Mouse (Mus musculus): Measurements from ENCODE around the gene Hist1h2af.

Hist1h2af gene

DNA sequence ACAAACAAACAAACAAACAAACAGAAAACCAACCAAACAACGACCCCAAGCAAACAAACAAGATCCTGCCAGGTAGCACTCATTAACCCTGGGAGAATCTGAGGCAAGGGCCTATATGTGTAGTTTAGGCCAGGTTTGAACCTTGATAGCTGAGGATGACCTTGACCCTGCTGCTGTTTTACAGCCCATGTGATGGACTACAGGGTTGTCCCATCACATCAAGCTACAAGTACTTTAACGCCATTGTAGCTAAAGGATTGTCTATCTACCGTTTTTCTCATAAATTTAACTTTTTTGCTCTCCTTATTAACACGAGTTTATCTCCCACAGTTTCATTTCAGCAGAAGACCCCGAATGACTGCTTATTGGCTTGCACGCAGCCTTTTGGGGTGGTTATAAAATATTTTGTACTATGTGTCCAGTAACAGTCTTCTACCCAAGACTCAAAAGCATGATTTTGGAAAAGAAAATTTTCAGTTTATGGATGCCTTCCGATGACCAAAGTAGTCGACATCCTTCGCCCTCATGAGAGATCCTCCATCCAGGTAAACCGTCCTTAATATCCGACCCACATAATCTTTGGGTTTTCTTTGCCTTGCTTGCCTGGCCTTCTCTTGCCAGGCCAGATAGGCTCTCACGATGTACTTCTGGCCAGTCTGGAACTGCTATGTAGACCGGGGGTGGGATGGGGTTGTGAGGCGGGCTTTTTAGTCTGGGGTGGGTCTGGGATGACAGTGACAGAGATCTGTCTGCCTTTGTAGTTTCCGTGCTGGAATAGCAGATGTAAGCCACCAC, 17.7 kb upstream of the Hist1h2af start:
- no peak for DNase-seq

DNA sequence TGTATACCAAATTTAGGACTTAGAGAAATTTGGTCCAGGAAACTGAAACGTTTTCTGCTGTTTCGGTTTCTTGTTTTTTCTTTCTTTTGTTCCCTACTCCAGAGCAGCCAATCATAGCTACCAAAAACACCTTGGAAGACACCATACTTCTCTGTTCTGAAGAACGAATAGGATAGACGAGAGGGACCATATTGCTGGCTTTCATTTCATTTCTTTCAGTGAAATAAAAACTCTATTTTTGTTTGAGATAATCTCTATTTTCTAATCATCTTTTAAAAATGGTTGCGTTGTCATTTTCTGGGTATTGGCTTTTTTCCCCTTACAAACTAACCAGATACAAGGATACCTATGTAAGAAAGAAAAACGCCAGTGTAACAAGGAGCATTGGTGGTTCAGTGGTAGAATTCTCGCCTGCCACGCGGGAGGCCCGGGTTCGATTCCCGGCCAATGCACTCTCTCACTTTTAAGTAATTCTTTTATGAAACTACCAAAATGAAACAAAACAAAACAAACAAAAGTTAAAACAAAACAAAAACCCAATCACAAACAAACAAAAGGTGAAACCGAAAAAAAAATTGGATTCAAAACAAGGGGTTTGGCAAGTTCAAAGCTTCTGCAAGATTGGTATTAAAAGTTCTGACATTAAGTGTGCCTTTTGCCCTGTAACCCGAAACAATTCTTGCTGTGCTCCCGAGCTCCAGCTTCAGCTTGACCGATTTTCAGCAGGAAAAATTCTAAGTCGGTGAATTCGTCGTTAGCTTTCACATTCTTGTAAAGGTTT, 16.7 kb upstream of the Hist1h2af start:
- DNase-seq: peak; percentile 87 to 90

DNA sequence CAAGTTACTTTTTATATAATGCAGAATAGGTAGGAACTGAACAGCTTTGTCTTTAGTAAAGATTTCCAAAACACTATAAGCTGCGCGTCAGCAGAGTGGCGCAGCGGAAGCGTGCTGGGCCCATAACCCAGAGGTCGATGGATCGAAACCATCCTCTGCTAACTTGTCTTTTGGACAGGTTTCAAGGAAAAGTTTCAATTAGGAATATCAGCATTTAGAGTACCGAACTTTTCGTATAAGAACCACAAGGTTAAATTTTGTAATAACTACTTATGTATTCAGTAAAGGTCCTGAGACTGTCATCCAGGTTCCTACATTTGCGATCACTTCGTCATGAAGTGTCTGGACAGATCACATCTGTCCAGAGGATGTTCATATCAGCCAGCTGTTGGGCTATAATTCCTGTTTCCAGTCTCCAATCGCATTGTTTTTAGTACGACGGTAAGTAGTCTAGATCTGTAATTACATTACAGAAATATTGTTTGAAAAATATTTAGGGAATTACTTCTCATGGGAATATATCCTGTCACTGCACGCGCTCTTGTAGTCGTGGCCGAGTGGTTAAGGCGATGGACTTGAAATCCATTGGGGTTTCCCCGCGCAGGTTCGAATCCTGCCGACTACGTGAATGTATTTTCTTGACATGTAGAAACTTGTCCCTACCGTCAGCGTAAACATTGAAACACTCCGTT, 16.0 kb upstream of the Hist1h2af start:
- DNase-seq: peak; percentile 91 to 93

DNA sequence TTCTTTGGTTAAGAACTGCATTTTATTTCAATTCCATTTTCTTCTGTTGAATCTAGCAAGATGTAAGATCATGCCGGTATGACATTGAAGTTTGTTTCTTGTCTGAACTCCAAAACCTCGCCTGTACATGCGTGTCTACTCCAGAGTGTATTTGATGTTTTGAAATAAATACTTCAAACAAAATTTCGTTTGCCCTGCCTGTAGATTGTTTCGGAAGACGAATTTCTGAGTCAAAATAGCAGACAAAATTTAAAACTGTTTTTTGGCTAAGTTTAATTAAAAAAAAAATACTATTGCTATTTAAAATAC, 15.5 kb upstream of the Hist1h2af start:
- no peak for DNase-seq

DNA sequence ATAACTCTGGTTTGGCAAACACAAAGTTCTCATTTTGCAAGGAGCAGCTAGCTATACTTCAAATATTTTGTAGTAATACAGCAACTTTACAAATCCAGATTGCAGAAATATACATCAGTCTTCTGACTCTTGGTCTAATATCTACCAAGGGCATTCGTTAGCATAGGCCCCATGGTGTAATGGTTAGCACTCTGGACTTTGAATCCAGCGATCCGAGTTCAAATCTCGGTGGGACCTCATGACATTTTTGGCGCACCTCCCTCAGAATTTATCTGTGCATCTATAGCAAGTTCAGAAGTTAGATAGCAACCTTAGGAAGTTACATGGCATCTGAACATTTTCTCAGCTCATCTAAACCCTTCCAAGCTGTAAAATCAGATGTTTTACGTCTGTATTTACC, 14.8 kb upstream of the Hist1h2af start:
- peak; percentile 87 to 88 for DNase-seq

DNA sequence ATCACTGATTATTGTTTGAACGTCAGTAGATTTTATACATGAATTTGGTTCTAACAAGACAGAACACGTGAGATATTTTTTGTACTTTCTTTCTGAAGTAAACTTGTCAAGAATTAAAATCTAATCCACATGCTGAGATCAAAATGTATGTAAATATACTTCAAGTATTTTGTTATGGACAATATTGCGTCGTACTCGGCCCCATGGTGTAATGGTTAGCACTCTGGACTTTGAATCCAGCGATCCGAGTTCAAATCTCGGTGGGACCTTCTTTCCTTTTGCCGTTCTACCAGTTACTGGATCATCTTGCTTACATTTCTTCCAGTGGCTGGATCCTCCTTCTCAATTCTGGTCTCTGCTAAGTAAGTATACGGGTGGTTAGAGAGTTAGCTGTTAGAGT, 14.3 kb upstream of the Hist1h2af start:
- peak; percentile 82 to 83 for DNase-seq

DNA sequence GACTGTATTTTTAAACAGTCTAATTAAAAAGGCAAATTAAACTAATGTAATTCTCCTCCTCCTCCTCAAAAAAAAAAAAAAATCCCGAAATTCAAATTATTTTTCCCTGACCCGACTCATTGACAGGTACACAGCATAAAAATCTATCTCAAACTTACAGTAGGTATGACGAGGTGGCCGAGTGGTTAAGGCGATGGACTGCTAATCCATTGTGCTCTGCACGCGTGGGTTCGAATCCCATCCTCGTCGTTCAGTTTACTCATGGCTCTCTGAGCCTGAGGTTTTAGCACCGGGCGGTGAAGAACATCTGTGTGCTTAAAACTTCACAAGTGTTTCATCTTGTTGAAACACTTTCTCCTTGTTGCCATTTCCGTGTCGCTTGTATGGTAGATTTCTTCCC, 12.0 kb upstream of the Hist1h2af start:
- peak; percentile 78 to 86 for DNase-seq

DNA sequence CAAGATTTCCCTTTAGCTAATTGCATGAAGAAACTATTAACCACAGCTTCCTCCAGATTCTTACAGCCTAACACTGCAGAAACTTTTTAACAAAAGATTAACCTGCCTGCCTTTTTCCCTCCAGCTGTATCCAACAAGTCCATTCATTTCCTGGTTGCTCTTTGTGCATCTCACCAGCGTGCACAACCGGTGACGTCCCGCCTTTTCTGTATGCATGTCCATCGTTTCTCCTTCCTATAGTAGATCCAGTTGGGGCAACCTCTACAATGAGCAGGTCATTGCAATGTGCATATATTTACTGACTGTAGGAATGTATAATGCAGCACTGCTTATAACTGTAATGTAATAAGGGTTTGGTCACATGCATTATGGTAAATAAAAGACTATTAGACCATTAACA, 9.7 kb upstream of the Hist1h2af start:
- no peak for DNase-seq

DNA sequence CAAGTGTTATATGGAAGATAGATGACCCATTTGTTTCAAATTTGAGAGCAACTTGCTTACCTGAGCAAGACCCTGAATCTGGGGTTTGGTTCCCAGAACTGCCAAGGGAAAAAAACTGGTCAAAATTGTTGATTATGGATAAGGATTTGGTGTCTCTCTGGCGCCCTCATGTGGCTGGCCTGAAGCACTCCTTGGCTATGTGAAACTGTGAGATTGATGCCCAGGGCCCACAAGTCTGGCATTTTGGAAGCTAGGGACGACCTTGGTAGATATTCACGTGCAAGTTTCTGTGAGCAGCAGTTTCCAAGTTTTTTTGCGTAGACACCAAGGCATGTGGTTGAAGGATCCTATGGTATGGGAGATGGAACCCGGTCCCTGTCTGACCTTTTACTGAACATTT, 9.1 kb upstream of the Hist1h2af start:
- peak; percentile 85 for DNase-seq

DNA sequence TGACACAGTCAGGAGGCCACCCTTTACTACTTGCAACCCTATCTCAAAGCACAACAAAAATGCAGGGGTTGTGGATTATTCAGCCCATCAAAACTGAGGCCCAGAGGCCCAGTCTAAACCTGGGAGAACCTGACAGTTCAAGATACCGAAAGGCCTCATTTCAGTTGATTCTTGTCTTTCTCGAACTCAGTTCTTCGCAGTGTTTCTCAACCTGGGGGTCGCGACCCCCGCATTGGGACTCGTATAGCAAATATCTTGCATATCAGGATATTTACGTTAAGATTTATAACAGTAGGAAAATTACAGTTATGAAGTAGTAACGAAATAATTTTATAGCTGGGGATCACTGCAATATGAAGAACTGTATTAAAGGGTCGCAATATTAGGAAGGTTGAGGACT, 7.8 kb upstream of the Hist1h2af start:
- no peak for DNase-seq

DNA sequence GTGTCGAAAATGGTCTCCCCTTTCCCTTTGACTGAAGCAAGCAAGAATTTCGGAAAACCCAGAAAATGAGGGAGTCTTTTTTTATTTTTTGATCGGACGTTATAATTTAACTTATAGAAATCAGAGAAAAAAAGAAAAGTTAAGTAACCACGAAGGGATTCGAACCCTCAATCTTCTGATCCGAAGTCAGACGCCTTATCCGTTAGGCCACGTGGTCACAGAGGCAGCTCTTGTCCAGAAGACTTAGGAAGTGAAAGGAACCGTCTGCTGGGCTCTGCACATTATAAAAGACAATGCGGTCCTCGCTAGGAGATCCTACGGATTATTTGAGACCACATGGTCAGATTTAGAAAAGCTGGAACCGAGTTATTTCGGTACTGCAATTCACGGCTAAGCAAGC, 7.4 kb upstream of the Hist1h2af start:
- peak; percentile 97 for DNase-seq

DNA sequence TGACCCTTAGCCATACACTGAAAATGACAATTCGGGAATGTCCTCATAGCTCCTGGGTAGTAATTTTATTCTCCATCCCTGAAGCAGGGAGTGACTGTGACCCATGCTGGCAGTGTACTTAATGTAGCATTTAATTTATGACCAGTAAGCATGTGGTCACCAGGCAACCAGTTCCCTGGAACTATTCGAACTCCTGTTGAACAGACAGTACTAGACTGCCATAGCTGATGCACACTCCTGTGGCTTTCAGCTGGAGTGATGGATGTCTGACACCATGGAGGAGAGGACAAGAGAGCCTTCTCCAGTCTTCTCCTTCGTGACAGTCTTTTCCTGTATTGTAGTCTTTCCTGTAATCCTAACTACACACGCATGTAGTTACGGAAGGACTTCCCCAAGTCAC, 4.7 kb upstream of the Hist1h2af start:
- no peak for DNase-seq

DNA sequence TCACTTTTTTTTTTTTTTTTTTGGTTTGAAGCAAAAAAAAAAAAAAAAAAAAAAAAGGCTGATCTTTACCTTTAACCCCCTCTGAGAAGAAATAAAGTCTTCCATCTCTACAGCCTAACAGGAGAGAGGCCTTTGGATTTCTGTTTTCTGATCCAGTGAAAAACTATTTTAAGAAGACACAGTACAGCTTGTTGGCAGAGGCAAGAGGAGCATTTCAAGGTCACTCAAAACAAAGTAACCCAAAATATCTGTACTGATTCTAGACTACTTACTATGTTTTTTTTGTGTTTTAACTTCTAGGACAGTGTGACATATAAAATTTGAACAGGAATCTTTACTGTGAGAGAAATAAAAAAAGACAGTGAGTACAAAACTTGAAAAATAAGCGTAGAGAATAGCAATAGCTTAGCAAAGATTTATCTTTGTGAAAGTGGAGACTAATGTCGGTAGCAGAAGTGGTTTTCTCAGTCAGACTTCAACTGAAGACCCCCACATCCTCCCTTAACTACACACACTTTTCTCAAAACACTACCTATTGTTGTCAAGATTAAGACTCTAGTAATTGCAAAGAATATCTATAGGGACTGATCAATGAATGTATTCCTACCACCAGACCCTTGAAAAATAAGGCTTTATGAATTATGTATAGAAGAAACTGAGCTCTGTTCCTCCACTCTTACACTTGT, 4.1 kb upstream of the Hist1h2af start:
- DNase-seq: no peak

DNA sequence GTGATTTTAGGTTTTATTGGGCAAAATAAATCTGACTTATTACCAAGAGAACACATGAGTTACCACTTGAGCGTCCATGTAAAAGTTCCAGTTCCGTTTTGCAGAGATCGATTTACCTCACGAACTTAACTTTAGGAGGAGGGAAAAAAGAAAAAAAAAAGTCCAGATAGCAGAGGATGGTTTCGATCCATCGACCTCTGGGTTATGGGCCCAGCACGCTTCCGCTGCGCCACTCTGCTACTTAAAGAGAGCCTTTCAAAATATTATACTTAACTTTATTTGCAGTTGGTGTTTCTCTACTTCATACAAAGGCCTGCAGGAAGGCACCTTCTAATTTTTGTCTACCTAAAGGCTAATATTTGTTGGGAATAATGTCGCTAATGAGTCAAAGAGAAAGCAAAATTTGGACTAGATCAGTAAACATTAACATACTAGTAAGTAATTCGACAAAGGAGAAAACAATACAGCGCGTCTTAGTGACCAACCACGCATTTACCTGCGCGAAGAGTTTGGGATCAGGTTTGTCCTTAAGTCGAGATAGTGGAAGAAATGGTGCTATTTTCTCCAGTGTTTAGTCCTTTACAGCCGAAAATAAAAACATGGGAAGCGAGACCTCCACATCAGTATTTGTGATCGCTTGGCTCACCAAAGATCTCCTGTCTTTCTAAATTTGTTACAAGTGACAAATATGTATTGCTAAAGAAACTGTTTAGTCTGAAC, 3.4 kb upstream of the Hist1h2af start:
- peak; percentile 75 to 80 for DNase-seq

DNA sequence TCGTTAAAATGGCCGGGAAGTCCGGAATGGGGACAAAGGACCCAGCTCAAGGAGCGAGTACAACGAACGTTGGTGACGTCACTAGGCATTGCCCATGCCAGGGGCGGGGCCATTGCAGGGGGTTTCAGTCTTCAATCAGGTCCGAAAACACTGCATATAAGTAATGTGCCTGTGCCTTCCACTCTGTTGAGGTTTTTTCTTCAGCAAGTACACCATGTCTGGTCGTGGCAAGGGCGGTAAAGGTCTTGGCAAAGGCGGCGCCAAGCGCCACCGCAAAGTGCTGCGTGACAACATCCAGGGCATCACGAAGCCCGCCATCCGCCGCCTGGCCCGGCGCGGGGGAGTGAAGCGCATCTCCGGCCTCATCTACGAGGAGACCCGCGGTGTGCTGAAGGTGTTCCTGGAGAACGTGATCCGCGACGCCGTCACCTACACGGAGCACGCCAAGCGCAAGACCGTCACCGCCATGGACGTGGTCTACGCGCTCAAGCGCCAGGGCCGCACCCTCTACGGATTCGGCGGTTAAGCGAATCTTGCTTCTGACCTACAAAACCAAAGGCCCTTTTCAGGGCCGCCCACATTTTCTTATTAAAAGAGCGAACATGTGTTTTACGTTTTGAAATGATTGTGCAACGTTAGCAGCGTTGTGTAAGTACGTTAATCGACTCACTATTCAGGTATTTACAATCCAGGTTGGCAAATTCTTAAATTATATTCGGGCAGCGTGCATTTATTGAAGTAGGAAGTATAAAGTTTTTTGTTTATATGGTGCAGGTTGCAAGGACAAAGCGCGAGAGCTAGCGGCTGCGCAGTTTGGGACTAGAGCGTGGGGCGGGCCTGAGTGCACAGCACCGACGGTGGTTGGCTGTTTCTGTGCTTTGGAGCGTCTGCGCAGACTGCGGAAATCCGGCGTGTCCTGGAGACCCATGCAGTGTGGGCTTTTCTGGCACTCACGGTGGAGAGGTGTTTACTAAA, 2.5 kb upstream of the Hist1h2af start, which contains the start of gene Hist1h4h:
Gene Hist1h4h, plus strand, starts transcription at position 150 of the 975 bp plus-strand sequence.
- DNase-seq: peak; percentile 97 to 99

DNA sequence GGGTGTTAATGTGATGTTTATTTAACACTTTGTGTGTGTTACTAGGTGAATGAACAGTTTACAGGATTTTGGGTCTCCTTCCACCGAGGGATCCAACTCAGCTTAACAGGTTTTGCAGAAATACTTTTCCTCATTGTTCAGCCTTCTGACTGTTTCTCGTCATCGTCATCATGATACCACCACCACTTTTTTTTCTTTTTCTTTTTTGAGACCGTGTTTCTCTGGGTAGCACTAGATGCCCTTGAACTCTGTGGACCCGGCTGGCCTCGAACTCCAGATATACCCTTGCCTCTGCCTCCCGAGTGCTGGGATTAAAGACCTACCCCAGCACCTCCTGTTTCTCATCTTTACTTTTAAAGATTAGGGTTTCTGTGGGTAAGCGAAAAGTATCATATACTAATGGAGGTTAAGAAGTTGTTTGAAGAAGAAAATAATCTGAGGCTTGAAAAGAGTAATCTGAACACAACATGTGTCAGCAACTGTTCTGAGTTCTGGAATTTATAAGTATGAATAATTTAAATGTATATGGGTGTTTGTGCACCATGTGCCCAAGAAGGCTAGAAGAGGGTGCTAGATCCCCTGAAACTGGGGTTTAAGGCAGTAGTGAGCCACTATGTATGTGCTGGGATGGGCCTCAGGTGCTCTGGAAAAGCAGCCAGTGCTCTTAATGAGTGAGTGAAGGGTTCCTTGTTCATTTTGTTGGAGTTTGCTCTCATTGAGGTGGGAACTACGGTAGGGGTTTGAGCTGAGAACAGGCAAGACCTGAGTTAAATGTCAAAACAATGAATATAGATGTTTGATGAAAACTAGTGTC, 1.2 kb upstream of the Hist1h2af start:
- DNase-seq: no peak

DNA sequence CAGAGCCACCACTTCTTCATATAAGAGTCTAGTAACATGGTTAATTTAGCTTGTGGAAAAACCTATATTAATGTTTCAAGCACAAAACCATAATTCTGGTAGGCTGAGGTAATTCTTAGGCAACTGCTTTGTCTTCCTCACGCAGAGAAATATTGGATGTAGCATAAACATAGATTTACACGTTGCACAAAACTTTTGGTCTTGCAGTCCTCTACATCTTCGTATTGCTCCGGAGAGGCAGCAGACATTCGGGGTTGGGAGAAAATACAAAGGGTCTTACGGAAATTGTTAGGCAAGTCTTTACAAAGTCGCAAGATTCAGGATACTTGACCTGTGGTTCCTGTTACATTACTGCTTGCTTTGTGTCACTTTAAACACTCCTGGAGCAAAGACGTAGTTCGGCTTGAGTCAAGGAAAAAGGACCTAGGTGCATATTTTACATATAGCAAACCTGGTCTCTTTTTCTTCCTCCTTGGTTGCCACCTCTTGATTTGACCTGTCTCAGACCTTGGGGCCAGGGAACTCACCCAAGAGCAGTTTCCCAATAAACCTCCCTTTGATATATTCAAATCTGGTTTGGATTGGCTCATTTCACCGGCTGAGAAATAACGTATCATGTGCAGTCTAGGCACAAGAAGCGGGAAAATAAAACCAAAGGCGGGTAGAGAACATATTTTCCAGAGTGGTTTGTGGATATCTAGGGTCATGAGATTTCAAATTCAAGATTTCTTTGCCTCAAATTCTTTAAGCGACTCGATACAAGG, 844 bp downstream of the Hist1h2af start:
- no peak for DNase-seq

DNA sequence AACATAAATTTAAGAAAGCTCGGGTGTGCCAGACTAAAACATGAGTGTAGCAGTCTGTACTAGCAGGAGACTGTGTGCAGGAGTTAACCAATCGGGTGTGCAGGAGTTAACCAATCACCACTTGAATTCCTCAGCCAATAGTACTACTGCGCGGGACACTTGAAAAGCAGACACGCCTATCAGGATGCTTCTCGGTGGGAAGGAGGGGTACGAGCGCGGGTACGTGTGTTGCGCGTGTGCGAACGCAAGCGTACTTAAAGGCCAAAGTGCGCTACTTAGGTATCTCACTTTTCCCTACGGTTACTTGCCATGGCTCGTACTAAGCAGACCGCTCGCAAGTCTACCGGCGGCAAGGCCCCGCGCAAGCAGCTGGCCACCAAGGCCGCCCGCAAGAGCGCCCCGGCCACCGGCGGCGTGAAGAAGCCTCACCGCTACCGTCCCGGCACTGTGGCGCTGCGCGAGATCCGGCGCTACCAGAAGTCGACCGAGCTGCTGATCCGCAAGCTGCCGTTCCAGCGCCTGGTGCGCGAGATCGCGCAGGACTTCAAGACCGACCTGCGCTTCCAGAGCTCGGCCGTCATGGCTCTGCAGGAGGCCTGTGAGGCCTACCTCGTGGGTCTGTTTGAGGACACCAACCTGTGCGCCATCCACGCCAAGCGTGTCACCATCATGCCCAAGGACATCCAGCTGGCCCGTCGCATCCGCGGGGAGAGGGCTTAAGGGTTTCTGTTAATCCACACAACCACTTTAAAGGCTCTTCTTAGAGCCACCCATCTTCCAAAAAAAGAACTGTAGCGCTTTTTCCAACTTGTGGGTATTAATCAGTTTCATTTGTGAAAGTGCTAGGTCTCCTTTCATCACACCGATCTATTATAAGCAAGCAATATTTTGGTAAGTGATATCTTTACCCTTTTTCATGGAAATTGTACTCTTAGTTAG, 1.7 kb downstream of the Hist1h2af start, which contains the start of gene Hist1h3g:
Gene Hist1h3g, plus strand, starts transcription at position 286 of the 939 bp plus-strand sequence.
- peak; percentile 89 to 93 for DNase-seq

Measured in cerebellum, postnatal 14 days (tissue).